Mouse (Mus musculus) urinary bladder, postnatal 25 days (tissue): ENCODE measurements around the gene Csrp1.

Source experiments
- DNase-seq: peaks from one replicate; pipeline ENCODE4 v3.0.0; 2022; ENCODE audit warnings: low spot score

Gene Csrp1

DNA sequence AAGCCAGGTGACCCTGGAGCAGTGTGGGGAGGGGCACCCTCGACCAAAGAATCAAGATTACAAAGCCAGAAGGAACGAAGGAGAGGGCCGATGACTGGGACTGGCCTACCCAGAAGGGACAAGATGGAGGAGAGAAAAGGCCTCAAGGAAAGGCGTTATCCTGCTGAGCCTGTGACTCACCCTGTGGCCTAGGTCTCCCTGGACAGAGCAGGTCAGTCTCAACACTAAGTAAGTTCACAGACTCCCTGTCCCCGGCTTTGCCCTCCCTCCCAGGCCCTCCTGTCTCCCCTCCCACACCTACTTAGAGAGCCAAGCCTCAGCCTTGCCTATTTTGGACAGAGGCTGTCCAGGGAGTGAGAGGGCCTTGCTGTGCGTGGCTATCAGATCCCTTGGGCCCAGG lies at the start of gene Csrp1:
TSS of gene Csrp1 (plus strand) at position 79 of the 400 bp plus-strand sequence.
- no peak for DNase-seq

DNA sequence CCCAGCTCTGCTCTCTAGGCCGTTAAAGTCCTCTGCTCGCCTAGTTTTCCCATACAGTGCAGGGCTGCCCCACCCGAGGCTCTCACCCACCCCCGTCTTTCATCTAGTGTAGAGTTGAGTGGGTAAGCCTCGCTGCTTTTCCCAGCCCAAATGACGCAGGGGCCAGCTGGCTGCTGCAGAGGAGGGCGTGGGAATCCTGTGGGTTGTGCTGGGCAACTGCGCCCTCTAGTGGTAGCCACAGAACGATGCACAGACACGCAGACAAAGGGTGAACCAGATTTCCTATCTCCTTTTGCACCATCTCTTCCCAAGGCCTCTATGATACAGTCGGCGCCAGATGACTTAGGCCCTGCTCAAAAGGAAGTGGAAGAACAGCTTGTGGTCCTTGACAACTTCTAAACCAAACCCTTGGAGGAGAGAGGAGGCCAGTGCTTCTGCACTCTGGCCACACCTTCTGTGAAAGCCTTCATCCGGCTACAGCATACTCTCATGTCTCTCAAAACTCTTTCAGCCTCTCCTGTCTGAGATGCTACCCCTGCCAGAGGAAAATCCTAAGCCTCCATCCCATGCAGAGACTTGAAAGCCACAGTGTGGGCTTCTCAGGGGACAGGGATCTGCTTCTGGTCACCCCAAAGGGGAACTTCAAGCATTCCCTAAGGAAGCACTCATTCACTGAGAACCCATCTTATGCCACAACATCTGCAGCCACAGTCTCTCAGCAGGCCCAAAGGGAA lies 49.3 kb upstream of the Csrp1 start:
- peak; percentile 84 for DNase-seq

DNA sequence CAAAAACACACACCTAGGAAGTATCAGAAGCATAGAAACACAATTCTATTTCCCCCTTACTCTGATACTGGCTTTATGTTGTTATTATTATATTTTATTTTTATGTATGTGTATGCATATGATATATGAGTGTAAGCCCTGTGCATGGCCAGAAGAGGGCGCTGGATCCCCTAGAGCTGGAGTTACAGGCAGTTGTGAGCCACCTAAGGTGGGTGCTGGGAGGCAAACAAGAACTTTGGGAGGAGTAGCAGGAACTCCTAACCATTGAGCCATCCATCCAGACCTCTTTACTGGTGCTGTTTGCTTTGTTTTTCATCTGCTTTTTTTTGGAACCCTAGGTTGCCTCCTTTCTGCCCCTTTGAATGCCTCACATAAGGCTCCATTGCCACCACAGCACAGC lies 48.5 kb upstream of the Csrp1 start:
- no peak for DNase-seq

DNA sequence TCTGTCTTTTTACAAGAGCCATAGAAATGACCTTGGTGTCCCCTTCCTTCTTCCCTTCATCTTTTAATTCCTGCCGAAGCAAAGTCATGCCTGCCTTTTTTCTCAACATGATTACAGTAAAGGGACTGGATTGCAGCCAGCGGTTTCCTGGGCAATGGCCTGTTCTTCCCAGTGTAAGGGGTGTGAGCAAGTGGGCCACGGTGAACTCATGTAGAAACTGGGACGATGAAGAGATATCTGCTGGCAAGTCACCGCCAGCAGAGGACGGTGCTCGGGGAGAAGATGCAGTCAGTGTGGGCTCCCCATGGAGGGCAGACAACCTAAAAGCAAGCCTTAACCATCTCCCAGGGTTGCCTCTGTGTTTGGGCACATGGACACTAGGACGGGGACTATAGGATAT lies 47.9 kb upstream of the Csrp1 start:
- DNase-seq: no peak

DNA sequence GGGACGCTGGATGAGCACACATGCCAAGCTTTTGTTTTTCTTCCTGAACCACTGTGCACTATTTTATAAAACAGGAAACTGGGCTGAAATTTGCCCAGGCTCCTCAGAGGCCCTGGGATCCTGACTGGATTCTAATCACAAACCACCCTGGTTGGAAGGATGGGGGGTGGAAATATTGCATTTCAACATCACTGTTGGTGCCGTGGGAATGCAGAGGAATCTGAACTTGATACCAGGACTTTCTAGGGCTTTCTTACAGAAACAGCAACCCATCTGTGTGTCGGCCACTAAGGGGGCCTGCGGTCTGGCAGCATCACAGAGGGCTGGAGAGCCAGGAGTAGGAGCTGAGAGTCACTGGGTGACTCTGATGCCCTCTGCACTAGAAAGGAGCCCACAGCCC lies 47.5 kb upstream of the Csrp1 start:
- DNase-seq: no peak

DNA sequence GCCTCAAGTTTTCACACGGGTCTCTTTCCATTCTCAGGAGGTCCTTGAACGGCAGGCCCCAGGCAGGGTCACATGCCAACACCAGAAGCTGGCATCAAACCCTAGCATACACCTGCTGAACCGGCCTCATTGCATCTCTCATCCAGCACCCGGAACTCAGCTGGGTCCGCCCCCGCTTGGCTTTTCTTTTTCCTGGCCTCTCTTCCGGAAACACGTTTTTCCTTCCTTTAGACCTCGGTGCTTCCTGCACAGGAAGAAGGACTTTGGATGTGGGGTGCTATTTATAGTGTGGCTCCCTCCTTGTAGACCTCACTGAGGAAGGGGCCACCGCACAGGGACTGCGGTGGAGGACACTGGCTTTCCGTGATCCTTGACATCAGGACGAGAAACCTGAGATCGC lies 46.4 kb upstream of the Csrp1 start:
- DNase-seq: no peak

DNA sequence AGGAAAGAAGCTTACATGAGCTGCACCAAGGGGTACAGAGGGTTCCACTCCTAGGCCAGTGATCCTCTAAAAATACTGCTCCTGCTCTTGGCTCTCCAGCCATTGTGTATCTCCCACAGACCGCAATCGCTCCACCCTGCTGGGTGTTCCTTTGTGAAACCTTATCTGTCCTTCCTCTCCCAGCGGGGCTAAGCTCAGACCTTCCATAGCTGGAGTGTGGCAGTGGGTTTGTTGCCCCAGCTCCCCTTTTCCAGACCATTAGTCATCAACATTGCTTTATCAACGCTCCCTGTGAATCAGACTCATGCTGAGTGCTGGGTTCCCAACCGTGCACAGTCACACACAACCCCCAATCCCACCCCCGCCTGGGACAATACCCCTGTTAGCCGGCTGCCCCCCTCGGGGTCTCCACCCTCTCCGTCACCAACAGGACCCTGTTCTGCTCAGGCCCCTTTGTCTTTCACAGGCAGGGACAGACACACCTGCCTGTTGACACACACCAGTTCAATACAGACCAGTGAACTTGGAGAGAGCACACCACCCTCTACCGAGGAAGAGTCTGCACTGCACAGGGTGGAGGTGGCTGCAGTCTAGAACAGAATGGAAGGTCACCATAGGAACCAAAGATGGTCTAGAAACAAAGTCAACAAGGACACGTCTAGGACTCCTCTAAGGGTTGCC lies 44.3 kb upstream of the Csrp1 start:
- DNase-seq: no peak

DNA sequence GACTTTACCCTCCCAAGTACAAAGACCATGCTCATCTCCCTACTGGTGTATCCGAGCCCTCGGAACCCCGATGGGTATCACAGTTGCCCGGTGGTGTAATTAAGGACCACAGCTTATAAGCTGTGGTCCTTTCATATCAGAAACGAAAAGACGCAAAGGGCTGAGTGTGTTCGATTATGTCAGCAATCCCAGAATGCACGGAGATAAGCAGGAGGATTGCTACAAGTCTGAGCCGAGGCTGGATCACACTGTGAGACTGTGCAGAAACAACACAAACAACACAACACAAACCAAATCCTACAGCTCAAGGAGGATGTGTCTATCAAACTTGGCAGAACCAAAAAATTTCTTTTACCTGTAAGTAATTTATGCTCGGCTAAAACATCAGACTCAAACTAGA lies 43.6 kb upstream of the Csrp1 start:
- no peak for DNase-seq

DNA sequence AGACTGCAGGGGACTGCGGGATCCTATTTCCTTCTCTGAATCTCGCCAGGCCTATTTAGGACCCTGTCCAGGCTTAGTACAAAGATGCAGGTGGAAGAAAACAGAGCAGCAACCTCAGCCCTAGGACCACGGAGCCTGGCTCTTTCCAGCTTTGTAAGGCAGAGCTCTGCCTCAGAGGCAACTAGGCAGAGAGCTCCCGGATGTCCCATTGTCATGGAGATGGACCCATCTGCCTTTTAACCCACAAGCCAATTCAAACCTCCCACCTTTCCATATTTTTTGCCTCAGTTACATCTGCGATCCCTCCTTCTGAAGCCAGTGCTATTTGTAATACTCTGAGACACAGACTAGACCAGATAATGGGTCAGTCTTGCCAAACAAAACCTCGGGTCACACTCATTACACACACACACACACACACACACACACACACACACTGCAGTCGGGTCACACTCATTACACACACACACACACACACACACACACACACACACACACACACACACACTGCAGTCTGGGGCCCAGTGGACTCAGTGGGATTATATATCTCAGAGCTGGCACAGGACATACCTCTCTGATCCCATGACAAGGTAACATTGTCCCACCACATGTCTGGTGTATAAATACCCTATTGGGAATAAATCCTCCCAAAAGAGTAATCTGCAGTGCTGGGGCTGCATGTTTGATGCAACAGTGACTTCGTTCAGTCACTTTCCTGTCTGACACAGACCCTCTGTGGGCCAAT lies 42.8 kb upstream of the Csrp1 start:
- no peak for DNase-seq

DNA sequence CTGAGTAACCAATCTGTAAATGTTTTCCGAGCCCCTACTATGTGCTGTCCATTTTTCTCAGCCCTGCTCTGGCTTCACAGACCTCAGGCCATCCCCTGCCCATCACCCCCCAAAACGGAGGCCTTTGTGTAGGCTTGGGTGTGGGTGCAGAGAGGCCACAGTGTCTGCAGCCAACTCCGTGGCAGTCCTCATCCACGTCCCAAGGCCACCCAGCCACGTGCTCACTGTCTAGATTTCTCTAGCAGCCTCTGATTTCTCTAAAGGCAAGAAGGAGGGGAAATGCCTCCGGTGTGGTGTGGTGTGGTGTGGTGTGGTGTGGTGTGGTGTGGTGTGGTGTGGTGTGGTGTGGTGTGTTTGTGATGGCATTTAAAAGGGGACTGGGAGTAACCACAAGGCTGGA lies 41.7 kb upstream of the Csrp1 start:
- DNase-seq: no peak

DNA sequence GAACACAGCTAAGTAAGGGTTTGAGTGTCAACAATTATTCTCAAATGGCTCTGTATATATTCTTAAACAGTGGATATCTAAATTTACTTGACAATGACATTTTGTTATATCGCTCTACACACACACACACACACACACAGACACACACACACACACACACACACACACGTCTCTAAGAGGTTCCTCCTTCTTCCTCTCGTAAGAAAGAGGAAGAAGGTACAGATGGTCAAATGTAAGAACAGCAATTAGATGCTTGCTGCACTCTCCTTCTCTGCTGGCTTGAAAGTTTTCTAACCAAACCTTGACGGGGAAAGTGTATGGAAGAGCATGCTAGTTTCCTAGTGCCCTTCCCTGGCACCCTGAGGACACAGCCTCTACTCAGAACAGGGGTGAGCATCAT lies 39.1 kb upstream of the Csrp1 start:
- no peak for DNase-seq

DNA sequence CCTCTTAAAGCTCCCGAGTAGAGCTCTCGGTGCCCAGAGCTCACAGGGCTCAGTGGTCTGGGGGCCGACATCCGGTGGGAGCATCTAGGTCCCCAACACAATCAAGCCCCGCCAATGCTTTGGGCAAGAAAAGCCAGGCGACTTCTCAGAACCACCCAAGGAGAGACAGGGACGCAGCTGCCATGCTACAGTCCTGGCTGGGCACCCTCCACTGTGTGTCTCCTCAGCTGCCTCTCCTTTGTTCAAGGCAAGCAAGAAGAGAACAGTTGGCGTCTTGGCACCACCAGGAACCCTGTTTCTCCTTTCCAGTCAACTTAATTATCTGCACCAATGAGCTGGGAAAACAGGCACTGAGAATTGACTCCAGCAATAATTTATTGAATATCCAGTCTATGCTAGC lies 38.7 kb upstream of the Csrp1 start:
- DNase-seq: no peak

DNA sequence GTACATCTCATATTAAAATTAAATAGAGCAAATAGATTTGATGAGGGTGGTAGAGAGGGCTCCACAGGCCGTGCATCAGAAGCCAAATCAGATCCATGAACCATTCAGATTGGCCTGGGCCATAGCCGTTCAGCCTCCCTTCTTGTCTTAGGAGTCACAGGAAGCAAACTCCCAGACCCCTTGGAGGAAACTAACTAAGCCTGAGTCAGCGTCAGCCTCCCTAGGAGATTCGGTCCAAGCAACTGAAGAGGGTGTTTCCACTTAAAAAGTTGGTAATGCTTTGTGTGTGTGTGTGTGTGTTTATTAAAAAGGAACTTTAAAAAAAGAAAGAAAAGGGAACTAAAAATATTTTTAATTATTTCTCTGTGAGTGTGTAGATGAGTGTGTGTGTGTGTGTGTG lies 35.0 kb upstream of the Csrp1 start:
- no peak for DNase-seq

DNA sequence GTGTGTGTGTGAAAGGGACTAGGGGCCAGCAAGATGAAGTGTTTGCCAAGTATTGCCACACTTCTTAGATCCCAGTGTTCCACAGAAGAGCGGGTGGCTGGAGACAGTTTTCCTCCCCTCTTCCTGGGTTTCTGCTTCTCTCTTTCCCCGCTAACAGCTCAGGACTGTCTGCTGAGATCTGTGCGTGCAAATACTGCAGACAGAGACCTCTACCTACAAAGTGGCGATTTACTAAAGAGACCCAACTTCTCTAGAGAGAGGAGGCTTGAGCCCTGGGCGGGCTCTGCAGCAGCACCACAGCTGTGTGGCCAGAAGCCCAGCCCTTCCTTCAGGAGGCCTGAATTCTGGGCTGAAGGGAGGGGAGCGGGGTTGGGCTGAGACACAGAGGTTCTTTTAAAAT lies 34.5 kb upstream of the Csrp1 start:
- no peak for DNase-seq

DNA sequence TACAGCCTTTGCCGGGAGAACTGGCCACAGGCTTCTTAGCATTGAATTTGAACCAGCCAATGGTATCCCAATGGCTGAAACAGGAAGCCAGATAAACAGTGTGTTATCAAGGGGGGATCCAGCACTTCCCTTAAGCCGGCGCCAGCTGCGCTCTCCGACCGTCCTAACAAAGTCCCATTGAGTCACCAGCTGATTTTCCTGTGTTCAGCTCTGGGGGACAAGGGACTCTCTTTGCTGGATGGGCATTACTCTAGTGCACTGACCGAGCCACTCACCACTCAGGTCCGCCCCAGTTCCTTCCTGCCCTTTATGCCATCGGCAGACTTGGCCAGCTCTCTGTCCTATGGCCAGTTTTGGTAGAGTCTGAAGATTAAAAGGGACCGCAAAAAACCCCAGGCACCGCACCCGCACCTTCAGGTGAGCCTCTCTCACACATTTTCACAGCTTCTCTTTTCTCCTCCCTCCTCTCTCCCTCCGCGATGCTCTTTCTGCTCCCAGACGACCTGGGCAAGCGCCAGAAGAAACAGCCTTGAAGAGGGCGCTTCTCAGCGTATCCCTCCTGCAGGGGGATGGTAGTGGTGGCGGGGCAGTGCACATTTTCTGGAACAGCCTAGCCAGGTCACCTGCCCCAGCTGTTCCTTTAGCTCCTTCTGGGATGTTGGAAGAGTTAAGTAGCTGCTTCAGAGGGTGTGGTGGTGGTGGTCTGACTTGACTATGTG lies 32.9 kb upstream of the Csrp1 start:
- no peak for DNase-seq

DNA sequence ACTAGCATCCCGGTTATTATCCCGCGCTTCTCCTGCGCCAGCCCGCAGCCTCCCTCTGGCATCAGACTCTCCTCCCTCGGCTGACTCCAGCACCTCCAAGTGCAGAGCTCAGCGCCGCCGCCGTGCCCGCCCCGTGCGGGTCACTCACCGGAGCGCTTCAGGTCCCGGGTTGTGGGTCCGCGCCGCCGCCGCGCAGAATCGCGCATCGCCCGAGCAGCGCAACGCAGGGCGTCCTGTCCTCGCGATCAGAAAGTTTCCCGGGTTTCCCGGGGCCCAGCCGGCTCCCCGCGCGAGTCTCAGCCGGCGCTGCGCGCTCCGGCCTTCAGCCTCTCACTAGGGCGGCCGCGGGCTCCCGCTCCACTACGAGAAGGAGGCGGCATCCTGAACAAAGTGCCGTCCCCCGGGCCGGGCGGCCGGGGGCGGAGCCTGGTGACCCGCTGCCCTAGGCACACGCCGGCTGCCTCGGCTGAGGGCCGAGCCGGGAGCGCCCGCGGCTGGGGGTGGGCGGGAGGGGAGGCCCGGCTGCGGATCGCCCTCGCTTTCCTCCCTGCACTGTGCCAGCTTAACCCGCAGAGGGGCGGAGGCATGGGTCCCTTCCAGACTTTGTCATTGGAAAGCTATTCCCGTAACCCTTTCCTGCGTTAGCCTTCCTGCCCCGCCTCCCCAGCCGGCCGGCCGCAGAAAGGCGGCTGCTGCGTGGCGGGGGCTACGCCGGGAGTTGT lies 31.9 kb upstream of the Csrp1 start:
- DNase-seq: peak; percentile 75

DNA sequence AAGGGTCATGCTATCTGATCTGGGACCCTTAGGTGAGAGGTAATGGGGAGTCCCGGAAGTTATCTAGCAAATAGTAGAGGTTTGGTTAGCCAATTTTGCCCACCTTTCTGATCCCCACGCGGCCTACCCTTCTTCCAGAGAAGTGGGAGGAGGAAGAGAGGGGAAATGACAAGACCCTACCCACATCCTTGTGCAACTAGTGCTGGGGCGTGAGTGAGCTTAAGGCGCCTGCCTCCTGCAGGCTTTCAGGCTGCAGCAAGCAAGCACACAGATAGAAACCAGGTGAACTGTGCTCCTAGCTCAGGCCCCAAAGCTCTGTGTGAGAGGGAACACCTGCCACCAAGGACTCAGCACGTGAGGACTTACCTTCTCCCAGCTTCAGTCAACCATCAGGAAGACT lies 31.2 kb upstream of the Csrp1 start:
- DNase-seq: no peak

DNA sequence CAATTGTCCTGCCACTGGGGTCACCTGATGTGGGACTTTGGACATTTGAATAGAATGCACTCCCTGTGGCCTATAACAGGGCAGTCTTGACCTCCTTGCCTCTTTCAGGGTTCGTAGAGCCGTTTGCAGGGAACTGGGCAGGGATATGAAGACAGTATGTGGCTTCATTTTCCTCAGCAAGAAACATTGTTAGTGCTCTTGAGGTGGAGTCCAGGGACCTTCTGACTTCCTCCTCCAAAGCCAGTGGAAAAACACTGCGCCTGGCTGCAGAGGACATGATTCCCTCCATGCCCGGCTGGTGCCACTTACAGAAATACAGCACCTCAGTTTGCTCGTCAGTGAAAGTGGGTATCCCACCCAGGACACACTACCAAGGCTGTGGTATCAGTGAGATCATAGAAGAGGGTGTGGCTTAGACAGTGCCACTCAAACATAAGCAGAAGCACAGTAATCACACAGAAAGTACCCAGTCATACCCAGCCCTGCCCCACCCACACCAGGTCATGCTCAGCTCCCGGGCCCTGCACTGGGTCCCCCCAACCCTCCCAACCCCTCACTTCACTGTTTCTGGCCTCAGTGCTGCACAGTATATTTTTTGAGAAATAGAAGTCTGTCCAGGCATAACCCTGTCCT lies 29.0 kb upstream of the Csrp1 start:
- DNase-seq: no peak

DNA sequence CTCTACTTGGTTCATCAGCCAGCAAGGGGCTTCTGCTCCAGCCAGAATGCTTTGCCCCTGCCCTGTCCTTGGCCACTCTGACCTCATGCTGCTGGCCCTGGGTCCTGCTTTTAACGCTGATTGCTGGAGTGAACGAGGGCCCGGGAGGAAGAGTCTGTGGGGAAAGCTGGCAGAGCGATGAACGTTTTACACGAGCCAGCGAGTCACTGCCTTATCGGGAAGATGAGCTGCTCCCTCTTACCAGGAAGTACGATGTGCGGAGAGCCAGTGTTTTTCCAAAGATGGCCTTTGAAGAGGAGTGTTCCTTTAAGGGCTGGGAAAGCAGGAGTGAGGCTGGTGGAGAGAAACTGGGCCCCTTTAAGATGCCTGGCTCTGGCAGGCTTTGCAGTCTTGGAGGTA lies 28.4 kb upstream of the Csrp1 start:
- DNase-seq: no peak

DNA sequence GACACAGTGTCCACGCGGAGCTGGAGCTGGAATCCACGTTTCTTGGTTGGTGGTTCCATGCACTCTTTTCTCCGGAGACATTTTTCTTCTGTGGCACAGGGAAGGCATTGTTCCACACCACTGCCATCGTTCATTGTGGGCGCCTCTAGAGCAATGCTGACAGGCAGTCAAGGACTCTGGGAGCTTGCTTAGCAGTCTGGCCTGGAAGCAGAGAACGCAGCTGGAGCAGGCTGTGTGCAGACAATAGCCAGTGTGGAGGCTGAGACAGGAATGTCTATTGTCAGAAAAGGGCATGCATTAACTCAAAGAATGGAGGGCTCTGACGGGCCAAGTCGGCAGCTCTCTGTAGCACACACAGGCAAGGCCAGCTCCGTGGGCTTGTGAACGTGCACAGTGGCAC lies 25.7 kb upstream of the Csrp1 start:
- DNase-seq: no peak

DNA sequence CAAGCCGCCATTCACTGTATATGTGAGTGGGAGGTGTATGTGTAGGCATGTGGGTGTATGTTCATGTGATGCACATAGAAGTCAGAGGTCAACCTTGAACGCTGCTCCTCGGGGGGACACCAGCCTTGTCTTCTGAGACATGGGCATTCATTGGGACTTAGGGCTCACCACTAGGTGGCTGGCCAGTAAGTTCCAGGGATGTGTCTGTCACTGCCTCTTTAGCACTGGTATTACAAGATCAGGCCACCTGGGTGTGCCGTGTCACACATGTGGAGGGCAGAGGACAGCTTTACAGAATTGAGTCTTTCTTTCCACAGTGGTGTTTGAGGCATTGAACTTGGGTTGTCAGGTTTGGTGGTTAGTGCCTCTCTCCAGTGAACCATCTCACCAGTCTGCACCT lies 22.4 kb upstream of the Csrp1 start:
- no peak for DNase-seq

DNA sequence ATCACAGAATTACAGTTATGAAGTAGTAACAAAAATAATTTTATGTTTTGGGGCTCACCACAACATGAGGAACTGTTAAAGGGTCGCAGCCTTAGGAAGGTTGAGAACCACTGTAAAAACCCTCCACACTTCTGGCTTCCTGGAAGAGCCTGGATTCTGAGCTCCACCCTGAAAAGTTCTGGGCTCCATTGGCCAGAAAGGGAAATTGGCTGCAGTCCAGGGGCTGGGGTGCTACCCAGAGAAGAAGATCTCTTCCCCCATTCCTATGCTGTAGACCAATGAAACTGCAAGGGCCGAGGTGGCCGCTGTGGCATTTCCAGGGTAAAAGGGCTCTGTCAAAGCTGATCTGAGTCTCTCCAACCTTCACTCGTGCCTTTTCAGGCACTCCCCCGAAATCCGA lies 21.8 kb upstream of the Csrp1 start:
- no peak for DNase-seq
